9 mouse cellular contexts compared by ENCODE assay signal in genomic region chr1:176800728-176801365, GRCm38 (mm10). TPM values are rescaled to one million over a fixed set of nuclear protein-coding genes. Genes with fewer than 3 reads are reported as not detected.
DNase-seq lines count a peak whose midpoint lies in the region; ATAC-seq and TF ChIP-seq lines count a peak whose summit lies in the region.
"Had no signal": no experiment of that assay in that cellular context is flagged by ENCODE, and none has a peak within 500 bp of the region (broad histone marks: within the 10 kb centered on the region; RNA-seq: fewer than 3 reads in every experiment).

No protein-coding gene starts in this region.

- TF ChIP-seq CTCF in MEL (IDR thresholded peaks at IDR 0.05 in 2 of 3, conservative IDR thresholded peaks at IDR 0.05 in 1 of 3; ENCODE audit: control insufficient read depth in 1 of 3, insufficient read depth in 1 of 3, low read depth in 2 of 3, low read length in 3 of 3, poor library complexity in 1 of 3, severe bottlenecking in 1 of 3), result no peak
- TF ChIP-seq CTCF in forebrain, postnatal 0 days (IDR thresholded peaks at IDR 0.05; ENCODE audit: low read depth), result no peak

- H3K4me1 ChIP-seq in MEL (ENCODE audit: control insufficient read depth in 1 of 2, insufficient read depth in 2 of 2, low read length in 2 of 2), result peaks cover 6 to 10% of the 10 kb centered on the region in 2 experiments
- H3K4me1 ChIP-seq in forebrain, postnatal 0 days (ENCODE audit: insufficient read depth), result 0 out of 2 replicates have a peak, but pooled peaks cover 5% of the 10 kb centered on the region
- H3K4me1 ChIP-seq in hindbrain, embryonic 16.5 days (ENCODE audit: control insufficient read depth, insufficient read depth, low read depth, low read length), result peaks cover 10% of the 10 kb centered on the region; the same call in 1 of the 2 replicates
- H3K4me1 ChIP-seq in lung, embryonic 15.5 days, result peaks cover 8% of the 10 kb centered on the region

- no peak for TF ChIP-seq RAD21 in MEL (IDR thresholded peaks at IDR 0.05; ENCODE audit: low read depth, low read length)

- no peaks in the 10 kb centered on the region for H3K9me3 ChIP-seq in MEL (replicated peaks; ENCODE audit: insufficient read depth, low read length)
- H3K9me3 ChIP-seq in forebrain, postnatal 0 days (ENCODE audit: low read length), result no peaks in the 10 kb centered on the region
- H3K9me3 ChIP-seq in hindbrain, embryonic 16.5 days (ENCODE audit: control insufficient read depth, low read length), result no peaks in the 10 kb centered on the region
- no peaks in the 10 kb centered on the region for H3K9me3 ChIP-seq in lung, embryonic 15.5 days
- H3K9me3 ChIP-seq: liver, embryonic 13.5 days had no signal

- TF ChIP-seq POLR2A in MEL (IDR thresholded peaks at IDR 0.05; ENCODE audit: control insufficient read depth in 1 of 2, insufficient read depth in 1 of 2, low read depth in 1 of 2, low read length in 2 of 2, poor library complexity in 1 of 2), result no peak

- no peak overlapping the region for H3K4me3 ChIP-seq in MEL (ENCODE audit: control insufficient read depth in 1 of 2, insufficient read depth in 1 of 2, low read depth in 2 of 2, low read length in 2 of 2)
- H3K4me3 ChIP-seq in forebrain, postnatal 0 days (ENCODE audit: low read depth, low read length), result no peak overlapping the region
- H3K4me3 ChIP-seq in hindbrain, embryonic 16.5 days (ENCODE audit: low read length), result no peak overlapping the region
- no peak overlapping the region for H3K4me3 ChIP-seq in lung, embryonic 15.5 days
- H3K4me3 ChIP-seq: liver, embryonic 13.5 days had no signal

- peak; percentile 47 to 53; a peak in 2 of 4 replicates for TF ChIP-seq EP300 in MEL (IDR thresholded peaks at IDR 0.05; ENCODE audit: low read depth in 1 of 2, low read length in 2 of 2)

- no peak overlapping the region for H3K27ac ChIP-seq in MEL (ENCODE audit: control insufficient read depth, low read depth, low read length)
- H3K27ac ChIP-seq in forebrain, postnatal 0 days (ENCODE audit: low read depth, low read length), result no peak overlapping the region
- H3K27ac ChIP-seq in hindbrain, embryonic 16.5 days (ENCODE audit: low read depth, low read length), result no peak overlapping the region
- H3K27ac ChIP-seq in lung, embryonic 15.5 days, result peak overlapping the region; percentile 26; the same call in 1 of the 2 replicates
- H3K27ac ChIP-seq: liver, embryonic 13.5 days had no signal

- peaks cover 16% of the 10 kb centered on the region for H3K79me2 ChIP-seq in MEL (ENCODE audit: control insufficient read depth, insufficient read depth, low read length, poor library complexity)

- WGBS in forebrain, postnatal 0 days, result 0% methylated on average over 2 of the region's 2 CpGs
- WGBS in hindbrain, embryonic 16.5 days, result 16% methylated on average over 2 of the region's 2 CpGs
- WGBS in lung, embryonic 15.5 days, result 5% methylated on average over 2 of the region's 2 CpGs

- no peaks in the 10 kb centered on the region for H3K27me3 ChIP-seq in MEL (ENCODE audit: control insufficient read depth in 1 of 2, insufficient read depth in 2 of 2, low read length in 2 of 2)
- H3K27me3 ChIP-seq in forebrain, postnatal 0 days (ENCODE audit: insufficient read depth, low read length), result no peaks in the 10 kb centered on the region
- no peaks in the 10 kb centered on the region for H3K27me3 ChIP-seq in hindbrain, embryonic 16.5 days (replicated peaks; ENCODE audit: control insufficient read depth, insufficient read depth, low read length)
- H3K27me3 ChIP-seq in lung, embryonic 15.5 days, result no peaks in the 10 kb centered on the region
- H3K27me3 ChIP-seq: liver, embryonic 13.5 days had no signal

- H3K9ac ChIP-seq in MEL (ENCODE audit: control insufficient read depth, low read depth, low read length, poor library complexity, severe bottlenecking), result no peak overlapping the region
- H3K9ac ChIP-seq in forebrain, postnatal 0 days, result no peak overlapping the region
- H3K9ac ChIP-seq in hindbrain, embryonic 16.5 days (ENCODE audit: low read depth, low read length), result no peak overlapping the region
- no peak overlapping the region for H3K9ac ChIP-seq in lung, embryonic 15.5 days
- H3K9ac ChIP-seq: liver, embryonic 13.5 days had no signal

- ATAC-seq in forebrain, postnatal 0 days, result peak; percentile 71
- ATAC-seq in hindbrain, embryonic 16.5 days, result peak; percentile 65; the same call in 1 of the 2 replicates
- ATAC-seq in lung, embryonic 15.5 days (ENCODE audit: borderline replicate concordance, extremely low read depth, low FRiP score, low TSS enrichment), result peak; percentile 86; the same call in 1 of the 2 replicates

- peaks cover 0 to 15% of the 10 kb centered on the region in 2 experiments; a peak in 2 of 4 replicates for H3K36me3 ChIP-seq in MEL (ENCODE audit: control insufficient read depth in 1 of 2, insufficient read depth in 2 of 2, low read length in 2 of 2)
- H3K36me3 ChIP-seq in forebrain, postnatal 0 days (ENCODE audit: insufficient read depth), result no peaks in the 10 kb centered on the region
- no peaks in the 10 kb centered on the region for H3K36me3 ChIP-seq in hindbrain, embryonic 16.5 days (ENCODE audit: control insufficient read depth, insufficient read depth, low read length)
- no peaks in the 10 kb centered on the region for H3K36me3 ChIP-seq in lung, embryonic 15.5 days
- H3K36me3 ChIP-seq: liver, embryonic 13.5 days had no signal

- no peak overlapping the region for H3K4me2 ChIP-seq in forebrain, postnatal 0 days (ENCODE audit: low read depth)
- H3K4me2 ChIP-seq in hindbrain, embryonic 16.5 days (ENCODE audit: low read length), result no peak overlapping the region
- H3K4me2 ChIP-seq in lung, embryonic 15.5 days, result no peak overlapping the region
- H3K4me2 ChIP-seq: liver, embryonic 13.5 days had no signal

- DNase-seq in kidney, adult 11 months, result peak; percentile 15
- DNase-seq in kidney, adult 18-20 months, result no peak
- DNase-seq in MEL (ENCODE audit: low read depth, low spot score), result peak; percentile 93
- DNase-seq in forebrain, postnatal 0 days, result peak; percentile 60
- peak; percentile 18 for DNase-seq in right cerebral cortex, postnatal 4 days
- no peak for DNase-seq in urinary bladder, postnatal 25 days (ENCODE audit: low spot score)
- DNase-seq: liver, embryonic 13.5 days had no signal

TF ChIP-seq in MEL, 35 proteins besides CTCF, POLR2A, EP300 and RAD21 (continues in another document):
- no peak for TF ChIP-seq MAX (IDR thresholded peaks at IDR 0.05; ENCODE audit: low read length)
- no peak for TF ChIP-seq USF2 (IDR thresholded peaks at IDR 0.05; ENCODE audit: borderline replicate concordance in 1 of 2, insufficient read depth in 1 of 2, low read depth in 1 of 2, low read length in 2 of 2)
- TF ChIP-seq USF1 (IDR thresholded peaks at IDR 0.05; ENCODE audit: low read depth, low read length), result peak; percentile 67
- TF ChIP-seq SIN3A (IDR thresholded peaks at IDR 0.05; ENCODE audit: low read length), result peak; percentile 79
- TF ChIP-seq CHD1 (IDR thresholded peaks at IDR 0.05; ENCODE audit: low read depth, low read length), result no peak
- TF ChIP-seq POLR2AphosphoS5 (IDR thresholded peaks at IDR 0.05; ENCODE audit: borderline replicate concordance, low read depth, low read length), result no peak
- TF ChIP-seq NELFE (IDR thresholded peaks at IDR 0.05; ENCODE audit: low read depth, low read length), result no peak
- TF ChIP-seq ZKSCAN1 (IDR thresholded peaks at IDR 0.05; ENCODE audit: low read depth, low read length), result no peak
- TF ChIP-seq RCOR1 (IDR thresholded peaks at IDR 0.05; ENCODE audit: low read depth, low read length), result peak; percentile 80
- TF ChIP-seq JUND (IDR thresholded peaks at IDR 0.05; ENCODE audit: low read depth, low read length), result no peak
- no peak for TF ChIP-seq MXI1 (IDR thresholded peaks at IDR 0.05; ENCODE audit: low read depth, low read length)
- peak; percentile 58; the same call in 1 of the 2 replicates for TF ChIP-seq TCF12 (IDR thresholded peaks at IDR 0.05; ENCODE audit: low read depth, low read length)
- TF ChIP-seq BHLHE40 (IDR thresholded peaks at IDR 0.05; ENCODE audit: borderline replicate concordance, low read depth, low read length), result peak; percentile 75; the same call in 1 of the 2 replicates
- TF ChIP-seq ELF1 (IDR thresholded peaks at IDR 0.05; ENCODE audit: low read depth, low read length), result no peak
- TF ChIP-seq MEF2A (IDR thresholded peaks at IDR 0.05; ENCODE audit: extremely low read depth, insufficient replicate concordance, low read depth, low read length, poor library complexity, severe bottlenecking), result no peak
- TF ChIP-seq NRF1 (IDR thresholded peaks at IDR 0.05; ENCODE audit: insufficient read depth, low read depth, low read length, poor library complexity, severe bottlenecking), result no peak
- no peak for TF ChIP-seq CHD2 (IDR thresholded peaks at IDR 0.05; ENCODE audit: low read length)
- TF ChIP-seq TBP (IDR thresholded peaks at IDR 0.05; ENCODE audit: low read depth, low read length), result no peak
- no peak for TF ChIP-seq KAT2A (conservative IDR thresholded peaks at IDR 0.05; ENCODE audit: low read depth, low read length)
- TF ChIP-seq HCFC1 (IDR thresholded peaks at IDR 0.05; ENCODE audit: low read depth, low read length), result no peak
- peak; percentile 98 for TF ChIP-seq ETS1 (IDR thresholded peaks at IDR 0.05; ENCODE audit: low read depth, low read length)
- no peak for TF ChIP-seq ZNF384 (IDR thresholded peaks at IDR 0.05; ENCODE audit: low read depth, low read length)
- no peak for TF ChIP-seq MAFK (IDR thresholded peaks at IDR 0.05; ENCODE audit: borderline replicate concordance, low read depth, low read length)

RNA-seq across cellular contexts. Expression of gene Cep170, which starts 13.0 kb away (rescaled TPM):
- 9.2 and 10.8 TPM in 2 replicates for total RNA-seq in MEL (2012; rRNA removed)
- 100 to 1,000 TPM in 1 of 2 experiments, 10 to 100 TPM in 1; 13.9 to 423 TPM for polyA plus RNA-seq in MEL (2012; ENCODE audit: insufficient read depth in 1 of 2, insufficient read length in 2 of 2, low read depth in 1 of 2, low replicate concordance in 2 of 2, missing spikeins in 1 of 2)
- 189 and 233 TPM in 2 replicates for total RNA-seq in forebrain, postnatal 0 days (2014; rRNA removed)
- 82.1 and 99.6 TPM in 2 replicates for polyA plus RNA-seq in forebrain, postnatal 0 days (2015; fragmentation: Nextera tagmentation; extraction: Ambion mirVana)
- 82.8 and 91.4 TPM in 2 replicates for polyA plus RNA-seq in hindbrain, embryonic 16.5 days (2015; fragmentation: Nextera tagmentation; extraction: Ambion mirVana)
- 22.1 and 22.9 TPM in 2 replicates for polyA plus RNA-seq in lung, embryonic 15.5 days (2015; fragmentation: Nextera tagmentation; extraction: Ambion mirVana)

RNA-seq across cellular contexts. Expression of gene Sdccag8, which starts 13.6 kb away (rescaled TPM):
- total RNA-seq in MEL (2012; rRNA removed), result 4.6 and 4.9 TPM in 2 replicates
- 1 to 10 TPM in 1 of 2 experiments, not detected in 1; 7.8 TPM for polyA plus RNA-seq in MEL (2012; ENCODE audit: insufficient read depth in 1 of 2, insufficient read length in 2 of 2, low read depth in 1 of 2, low replicate concordance in 2 of 2, missing spikeins in 1 of 2)
- total RNA-seq in forebrain, postnatal 0 days (2014; rRNA removed), result 14.0 and 15.7 TPM in 2 replicates
- 32.8 and 33.6 TPM in 2 replicates for polyA plus RNA-seq in forebrain, postnatal 0 days (2015; fragmentation: Nextera tagmentation; extraction: Ambion mirVana)
- 24.1 and 25.8 TPM in 2 replicates for polyA plus RNA-seq in hindbrain, embryonic 16.5 days (2015; fragmentation: Nextera tagmentation; extraction: Ambion mirVana)
- 12.2 and 14.4 TPM in 2 replicates for polyA plus RNA-seq in lung, embryonic 15.5 days (2015; fragmentation: Nextera tagmentation; extraction: Ambion mirVana)

Comparison
In these comparisons a context has a peak if more than half of its experiments do, and no peak if none do; other contexts are left out.
1. DNase-seq: peak in kidney, adult 11 months (single experiment), MEL (single experiment), forebrain, postnatal 0 days (single experiment) and right cerebral cortex, postnatal 4 days (single experiment); none in kidney, adult 18-20 months (single experiment) and urinary bladder, postnatal 25 days (single experiment).
2. Peak in every context shown above with its lines, with median percentiles within 50 percentile points of each other: ATAC-seq.